Mouse (Mus musculus): ENCODE data around the gene Riox2. TPM values are rescaled to one million over a fixed set of nuclear protein-coding genes. Genes with fewer than 3 reads are reported as not detected.
"Not testable (repeated sequence)": the region's sequence is repeated elsewhere in the genome, so short reads cannot be mapped to it uniquely, and the experiment has no call there.

Riox2 gene
- polyA plus RNA-seq (2012; rRNA removed) = 7.4 and 9.3 TPM in 2 replicates

DNA sequence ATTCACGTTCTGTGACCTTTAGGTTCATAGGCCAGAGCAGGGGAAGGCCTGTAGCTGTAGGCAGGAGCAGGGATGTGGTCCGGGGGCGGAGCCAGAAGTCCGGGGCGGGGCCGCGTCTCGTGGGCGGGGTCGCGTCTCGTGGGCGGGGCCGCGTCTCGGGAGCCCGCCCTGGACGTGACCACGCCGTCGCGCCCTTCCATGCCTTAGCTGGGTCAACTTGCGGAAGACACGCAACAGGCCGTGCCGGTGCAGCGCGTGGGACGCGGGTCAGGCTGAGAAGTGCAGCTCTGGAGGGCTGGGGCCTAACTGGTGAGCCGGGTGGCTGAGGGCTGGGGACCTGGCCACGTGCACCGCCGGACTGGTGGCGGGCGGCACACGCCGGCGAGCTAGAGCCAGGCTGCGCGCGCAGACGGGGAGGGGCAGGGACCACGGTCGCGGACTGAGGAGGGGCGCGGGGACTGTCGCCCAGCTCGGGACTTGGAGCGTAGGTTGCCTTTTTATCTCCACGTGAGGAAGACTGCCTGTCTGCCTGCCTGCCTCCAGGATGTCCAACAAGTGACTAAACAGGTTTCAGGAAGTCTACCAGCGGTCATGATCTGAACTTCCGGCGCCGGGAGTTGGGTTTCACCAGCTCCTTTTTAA is at the start of gene Riox2:
Gene Riox2 (plus strand): TSS at position 139 of the 642 bp plus-strand sequence.
- Histone ChIP-seq H3K27me3 (replicated peaks; ENCODE audit: control insufficient read depth, insufficient read depth, low read length) (no peaks in the 10 kb centered on the region), H3K4me1 (ENCODE audit: control insufficient read depth, insufficient read depth, low read length) (peaks cover 4% of the 10 kb centered on the region; the same call in 1 of the 2 replicates), H3K27ac (ENCODE audit: insufficient read depth, low read depth, low read length) (peak within 1 kb of the TSS; percentile 17), H3K36me3 (ENCODE audit: control insufficient read depth, insufficient read depth, low read length) (no peaks in the 10 kb centered on the region), H3K4me3 (ENCODE audit: insufficient read depth, low read depth, low read length) (peak within 1 kb of the TSS; percentile 73)
- TF ChIP-seq CTCF (conservative IDR thresholded peaks at IDR 0.05; ENCODE audit: insufficient read depth, insufficient read length, low read depth, low read length) (no peak), POLR2A (IDR thresholded peaks at IDR 0.05; ENCODE audit: low read depth, low read length) (no peak)
- DNase-seq = peak; percentile 88
- 1% methylated on average over 56 of the region's 56 CpGs for WGBS

DNA sequence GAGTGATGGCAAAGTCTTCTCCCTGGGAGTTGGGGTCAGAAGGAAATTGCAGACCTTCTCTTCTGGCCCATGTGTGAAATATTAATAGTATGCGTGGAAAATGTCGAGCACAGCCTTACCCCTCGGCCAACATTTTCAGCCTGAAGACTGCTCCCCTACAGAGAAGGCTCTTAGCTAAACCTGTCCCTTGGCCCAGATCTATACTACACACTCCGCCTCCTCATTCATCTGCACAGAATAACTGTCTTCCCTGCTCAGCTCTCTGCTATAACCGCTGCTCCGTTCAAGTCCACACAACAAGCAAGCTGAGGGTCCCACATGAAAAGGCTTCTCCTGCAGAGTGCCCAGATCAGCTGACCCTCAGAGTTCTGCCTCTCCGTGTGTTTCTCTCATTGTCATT is 43.6 kb upstream of the Riox2 start:
- Histone ChIP-seq H3K4me3 (ENCODE audit: insufficient read depth, low read depth, low read length) (no peak overlapping the region), H3K36me3 (ENCODE audit: control insufficient read depth, insufficient read depth, low read length) (no peaks in the 10 kb centered on the region), H3K27me3 (replicated peaks; ENCODE audit: control insufficient read depth, insufficient read depth, low read length) (no peaks in the 10 kb centered on the region), H3K4me1 (ENCODE audit: control insufficient read depth, insufficient read depth, low read length) (no peaks in the 10 kb centered on the region), H3K27ac (ENCODE audit: insufficient read depth, low read depth, low read length) (no peak overlapping the region)
- DNase-seq = no peak
- TF ChIP-seq POLR2A (IDR thresholded peaks at IDR 0.05; ENCODE audit: low read depth, low read length) = no peak
- TF ChIP-seq CTCF (conservative IDR thresholded peaks at IDR 0.05; ENCODE audit: insufficient read depth, insufficient read length, low read depth, low read length) = no peak
- WGBS = 77% methylated on average over 7 of the region's 7 CpGs

DNA sequence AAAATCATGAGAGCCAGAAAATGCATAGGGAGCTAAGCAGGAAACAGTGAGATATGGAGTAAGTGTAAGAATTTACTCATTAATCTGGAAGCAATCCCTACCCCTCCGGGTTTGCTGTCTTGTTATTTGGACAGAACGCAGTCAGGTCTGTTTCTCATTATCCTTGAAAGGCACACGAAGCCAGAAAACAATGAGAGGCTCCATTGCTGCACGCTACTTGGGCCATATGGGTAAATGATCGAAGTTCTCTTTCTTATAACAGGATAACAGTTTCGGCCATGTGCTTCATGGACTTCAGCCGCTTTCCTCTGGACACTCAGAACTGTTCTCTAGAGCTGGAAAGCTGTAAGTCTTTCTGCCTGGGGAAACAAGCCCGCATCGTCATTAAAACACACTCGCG is 38.4 kb upstream of the Riox2 start:
- Histone ChIP-seq H3K27me3 (replicated peaks; ENCODE audit: control insufficient read depth, insufficient read depth, low read length) (no peaks in the 10 kb centered on the region; the same call in 1 of the 2 replicates), H3K4me1 (ENCODE audit: control insufficient read depth, insufficient read depth, low read length) (no peaks in the 10 kb centered on the region), H3K36me3 (ENCODE audit: control insufficient read depth, insufficient read depth, low read length) (no peaks in the 10 kb centered on the region), H3K4me3 (ENCODE audit: insufficient read depth, low read depth, low read length) (no peak overlapping the region), H3K27ac (ENCODE audit: insufficient read depth, low read depth, low read length) (no peak overlapping the region)
- no peak for DNase-seq
- TF ChIP-seq POLR2A (IDR thresholded peaks at IDR 0.05; ENCODE audit: low read depth, low read length) (no peak), CTCF (conservative IDR thresholded peaks at IDR 0.05; ENCODE audit: insufficient read depth, insufficient read length, low read depth, low read length) (no peak)
- 81% methylated on average over 11 of the region's 11 CpGs for WGBS

DNA sequence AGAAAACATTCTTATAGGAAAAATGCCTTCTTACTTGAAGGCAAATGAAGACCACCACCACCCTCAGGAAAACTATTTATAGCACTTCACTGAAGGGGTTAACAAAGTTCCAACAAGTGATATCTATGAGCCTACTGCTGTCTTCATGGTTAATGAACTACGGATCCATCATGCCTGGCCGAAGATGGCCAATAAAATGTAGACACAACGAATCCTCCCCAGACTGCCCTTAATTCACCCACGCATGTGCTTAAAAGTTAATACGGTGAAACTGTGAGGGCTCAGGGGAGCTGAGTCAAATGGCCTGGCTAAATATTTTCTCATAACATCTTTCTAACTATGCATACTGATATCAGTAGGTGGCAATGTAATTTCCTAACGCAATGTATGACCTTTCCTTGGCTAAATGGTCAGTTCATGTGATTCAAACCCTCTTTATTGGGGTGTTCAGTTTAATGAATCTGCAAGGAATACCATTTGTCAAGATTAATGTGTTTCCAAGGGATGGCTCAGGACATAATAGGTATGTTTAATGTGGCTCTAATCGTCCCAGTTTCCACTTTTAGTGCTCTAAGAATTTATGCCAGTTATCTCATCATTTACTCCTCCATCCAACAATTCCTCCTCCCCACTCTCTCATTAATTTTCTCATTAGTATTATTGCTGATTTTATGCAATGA is 26.6 kb upstream of the Riox2 start:
- no peak for TF ChIP-seq POLR2A (IDR thresholded peaks at IDR 0.05; ENCODE audit: low read depth, low read length)
- TF ChIP-seq CTCF (conservative IDR thresholded peaks at IDR 0.05; ENCODE audit: insufficient read depth, insufficient read length, low read depth, low read length) = no peak
- WGBS = 34% methylated on average over 7 of the region's 7 CpGs

DNA sequence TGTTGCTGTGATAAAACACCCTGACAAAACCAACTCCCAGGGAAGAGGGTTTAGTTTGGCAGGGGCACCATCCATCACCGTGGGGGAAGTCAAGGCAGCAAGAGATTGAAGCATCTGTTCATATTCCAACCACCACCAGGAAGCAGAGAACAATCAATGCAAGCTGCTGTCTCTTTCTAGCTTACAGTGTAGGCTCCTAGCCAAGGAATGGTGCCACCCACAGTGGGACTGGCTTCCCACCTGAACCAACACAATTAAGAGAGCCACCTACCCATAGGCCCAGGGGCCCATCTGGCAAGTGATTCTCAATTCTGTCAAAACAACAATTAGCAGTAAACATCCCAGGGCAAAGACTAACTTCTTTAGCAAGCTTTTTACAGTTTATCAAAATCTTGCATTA is 23.4 kb upstream of the Riox2 start:
- 82% methylated on average over 1 of the region's 1 CpGs for WGBS
- no peak for DNase-seq
- no peak overlapping the region for H3K27ac ChIP-seq (ENCODE audit: insufficient read depth, low read depth, low read length)
- H3K4me3 ChIP-seq (ENCODE audit: insufficient read depth, low read depth, low read length) = no peak overlapping the region
- H3K27me3 ChIP-seq (replicated peaks; ENCODE audit: control insufficient read depth, insufficient read depth, low read length) = no peaks in the 10 kb centered on the region
- no peaks in the 10 kb centered on the region for H3K4me1 ChIP-seq (ENCODE audit: control insufficient read depth, insufficient read depth, low read length)
- no peak for TF ChIP-seq POLR2A (IDR thresholded peaks at IDR 0.05; ENCODE audit: low read depth, low read length)
- no peak for TF ChIP-seq CTCF (conservative IDR thresholded peaks at IDR 0.05; ENCODE audit: insufficient read depth, insufficient read length, low read depth, low read length)
- no peaks in the 10 kb centered on the region for H3K36me3 ChIP-seq (ENCODE audit: control insufficient read depth, insufficient read depth, low read length)

More for the DNA sequence above, 26.6 kb upstream of the Riox2 start:
- no peak overlapping the region for H3K27ac ChIP-seq (ENCODE audit: insufficient read depth, low read depth, low read length)
- H3K27me3 ChIP-seq (replicated peaks; ENCODE audit: control insufficient read depth, insufficient read depth, low read length) = no peaks in the 10 kb centered on the region
- peak; percentile 51 for DNase-seq
- no peak overlapping the region for H3K4me3 ChIP-seq (ENCODE audit: insufficient read depth, low read depth, low read length)
- H3K36me3 ChIP-seq (ENCODE audit: control insufficient read depth, insufficient read depth, low read length) = no peaks in the 10 kb centered on the region
- H3K4me1 ChIP-seq (ENCODE audit: control insufficient read depth, insufficient read depth, low read length) = no peaks in the 10 kb centered on the region

DNA sequence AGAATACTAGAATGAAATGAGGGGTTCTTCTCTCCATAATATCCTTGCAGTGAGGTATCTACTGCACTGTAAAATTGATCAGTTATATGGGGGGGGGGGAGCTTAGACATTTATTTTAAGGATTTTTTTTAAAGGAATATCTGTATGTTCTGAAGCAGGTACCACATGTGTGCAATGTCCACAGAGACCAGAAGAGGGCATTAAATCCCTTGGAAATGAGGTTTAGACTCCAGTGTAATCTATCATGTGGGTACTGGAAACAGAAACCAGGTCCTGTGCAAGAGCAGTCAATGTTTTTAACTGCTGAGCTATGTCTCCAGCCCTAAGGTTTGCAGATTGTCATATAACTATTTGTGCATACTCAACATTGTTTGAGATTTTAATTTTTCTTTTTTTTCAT is 22.5 kb upstream of the Riox2 start:
- TF ChIP-seq POLR2A (IDR thresholded peaks at IDR 0.05; ENCODE audit: low read depth, low read length) (no peak), CTCF (conservative IDR thresholded peaks at IDR 0.05; ENCODE audit: insufficient read depth, insufficient read length, low read depth, low read length) (no peak)
- Histone ChIP-seq H3K27me3 (replicated peaks; ENCODE audit: control insufficient read depth, insufficient read depth, low read length) (no peaks in the 10 kb centered on the region), H3K4me1 (ENCODE audit: control insufficient read depth, insufficient read depth, low read length) (no peaks in the 10 kb centered on the region), H3K36me3 (ENCODE audit: control insufficient read depth, insufficient read depth, low read length) (no peaks in the 10 kb centered on the region), H3K4me3 (ENCODE audit: insufficient read depth, low read depth, low read length) (no peak overlapping the region), H3K27ac (ENCODE audit: insufficient read depth, low read depth, low read length) (no peak overlapping the region)
- no peak for DNase-seq

DNA sequence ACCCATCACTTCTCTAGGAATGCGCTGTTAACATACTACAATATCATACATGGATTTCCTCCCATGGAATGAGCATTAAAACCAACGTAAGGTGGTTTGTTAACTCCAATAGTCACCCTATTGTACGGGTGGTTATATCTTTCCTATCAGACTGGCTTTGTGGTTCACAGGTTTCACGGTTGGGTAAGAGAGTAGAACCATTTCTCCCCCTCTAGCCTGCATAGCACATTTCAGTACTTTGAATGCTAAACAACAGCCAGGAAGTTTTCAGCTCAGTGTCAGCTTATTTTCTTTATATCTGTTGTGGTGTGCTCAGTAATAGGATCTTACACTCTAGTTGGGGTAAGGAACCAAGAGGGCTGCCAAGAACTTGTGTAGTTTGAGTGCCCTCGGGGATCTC is 19.8 kb upstream of the Riox2 start:
- H3K27ac ChIP-seq (ENCODE audit: insufficient read depth, low read depth, low read length) = no peak overlapping the region
- H3K36me3 ChIP-seq (ENCODE audit: control insufficient read depth, insufficient read depth, low read length) = no peaks in the 10 kb centered on the region
- no peak for DNase-seq
- H3K27me3 ChIP-seq (replicated peaks; ENCODE audit: control insufficient read depth, insufficient read depth, low read length) = no peaks in the 10 kb centered on the region
- TF ChIP-seq CTCF (conservative IDR thresholded peaks at IDR 0.05; ENCODE audit: insufficient read depth, insufficient read length, low read depth, low read length) (no peak), POLR2A (IDR thresholded peaks at IDR 0.05; ENCODE audit: low read depth, low read length) (no peak)
- H3K4me1 ChIP-seq (ENCODE audit: control insufficient read depth, insufficient read depth, low read length) = no peaks in the 10 kb centered on the region
- H3K4me3 ChIP-seq (ENCODE audit: insufficient read depth, low read depth, low read length) = no peak overlapping the region
- WGBS = 46% methylated on average over 5 of the region's 5 CpGs

DNA sequence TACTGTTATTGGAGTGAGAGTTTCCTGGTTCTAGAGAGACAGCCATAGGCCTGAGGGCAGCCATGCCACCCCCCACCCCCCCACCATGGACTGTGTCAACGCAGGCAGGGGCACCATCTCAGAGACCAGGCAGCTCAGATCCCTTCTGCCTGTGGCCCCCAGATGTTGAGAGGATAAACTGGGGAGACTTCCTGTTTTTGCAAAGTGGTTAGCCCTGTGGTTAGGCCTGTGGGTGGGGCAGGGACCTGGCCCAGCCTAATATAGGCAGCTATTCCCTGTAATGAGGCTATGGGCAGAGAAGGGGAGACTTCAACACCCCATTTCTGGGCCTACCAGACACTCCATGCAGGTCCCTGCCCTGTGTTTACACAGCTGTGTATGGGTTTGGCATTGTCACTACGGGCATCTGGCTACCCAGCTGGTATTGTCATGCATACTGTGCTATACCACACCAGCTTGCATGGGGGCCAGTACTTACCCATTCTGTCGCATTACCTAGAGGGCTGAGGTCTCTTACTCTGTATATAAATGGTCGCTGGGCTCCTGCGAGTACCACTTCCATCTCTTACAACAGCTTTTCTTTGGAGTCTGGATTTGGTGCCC is 12.2 kb upstream of the Riox2 start:
- DNase-seq; H3K27ac ChIP-seq (ENCODE audit: insufficient read depth, low read depth, low read length); H3K27me3 ChIP-seq (replicated peaks; ENCODE audit: control insufficient read depth, insufficient read depth, low read length); H3K36me3 ChIP-seq (ENCODE audit: control insufficient read depth, insufficient read depth, low read length); H3K4me3 ChIP-seq (ENCODE audit: insufficient read depth, low read depth, low read length); H3K4me1 ChIP-seq (ENCODE audit: control insufficient read depth, insufficient read depth, low read length): not testable (repeated sequence)
- WGBS = 80% methylated on average over 5 of the region's 5 CpGs

Measured in kidney, adult 2 months (tissue).